Mouse (Mus musculus) midbrain, embryonic 12.5 days (tissue): ENCODE results near the gene Bsdc1. TPM values are rescaled to one million over a fixed set of nuclear protein-coding genes. Genes with fewer than 3 reads are reported as not detected.
A peak's percentile ranks its signal among the peaks of the same experiment; 100 is the strongest.

ENCODE experiments used
- ATAC-seq: fragments of 200-750 bp; cut with Nextera tagmentation; 2 replicates; pipeline ENCODE4 v1.8.0; 2017; ENCODE audit warnings: low read depth, moderate TSS enrichment, moderate library complexity; ENCODE audit not compliant: low FRiP score
- H3K27ac ChIP-seq: fragments of 300-500 bp; sonication (generic); replicated peaks from 2 replicates; pipeline ENCODE4 v1.5.1; 2016; ENCODE audit warnings: mild to moderate bottlenecking
- H3K27me3 ChIP-seq: fragments of 300-500 bp; sonication (generic); 2 replicates; pipeline ENCODE4 v1.6.1; 2016; ENCODE audit warnings: mild to moderate bottlenecking
- H3K36me3 ChIP-seq: fragments of 300-500 bp; sonication (generic); 2 replicates; pipeline ENCODE4 v1.6.1; 2016
- H3K4me1 ChIP-seq: fragments of 300-500 bp; sonication (generic); 2 replicates; pipeline ENCODE4 v1.6.1; 2016
- H3K4me2 ChIP-seq: fragments of 300-500 bp; sonication (generic); replicated peaks from 2 replicates; pipeline ENCODE4 v1.6.1; 2016; ENCODE audit warnings: mild to moderate bottlenecking, moderate library complexity
- H3K4me3 ChIP-seq: fragments of 300-500 bp; sonication (generic); 2 replicates; pipeline ENCODE4 v1.5.1; 2016; ENCODE audit warnings: mild to moderate bottlenecking
- H3K9ac ChIP-seq: fragments of 300-500 bp; sonication (generic); replicated peaks from 2 replicates; pipeline ENCODE4 v1.6.1; 2016; ENCODE audit warnings: mild to moderate bottlenecking, moderate library complexity
- H3K9me3 ChIP-seq: fragments of 300-500 bp; sonication (generic); 2 replicates; pipeline ENCODE4 v1.6.1; 2016; ENCODE audit warnings: mild to moderate bottlenecking
- WGBS: fragments of 180-500 bp; shearing (Covaris S2); methylation state at CpG from one replicate; pipeline ENCODE4 v1.1.7; 2016; 5-methylcytosine and 5-hydroxymethylcytosine counted together
- polyA plus RNA-seq: library from polyadenylated mRNA; unstranded; fragments of >200 nt; fragmentation: Nextera tagmentation; extraction: Ambion mirVana; gene quantifications from 2 replicates; pipeline ENCODE4 v1.2.1, GENCODE M21; 2016

Bsdc1 gene
- polyA plus RNA-seq, 1 experiment from 2014 or later = 31.9 TPM

DNA sequence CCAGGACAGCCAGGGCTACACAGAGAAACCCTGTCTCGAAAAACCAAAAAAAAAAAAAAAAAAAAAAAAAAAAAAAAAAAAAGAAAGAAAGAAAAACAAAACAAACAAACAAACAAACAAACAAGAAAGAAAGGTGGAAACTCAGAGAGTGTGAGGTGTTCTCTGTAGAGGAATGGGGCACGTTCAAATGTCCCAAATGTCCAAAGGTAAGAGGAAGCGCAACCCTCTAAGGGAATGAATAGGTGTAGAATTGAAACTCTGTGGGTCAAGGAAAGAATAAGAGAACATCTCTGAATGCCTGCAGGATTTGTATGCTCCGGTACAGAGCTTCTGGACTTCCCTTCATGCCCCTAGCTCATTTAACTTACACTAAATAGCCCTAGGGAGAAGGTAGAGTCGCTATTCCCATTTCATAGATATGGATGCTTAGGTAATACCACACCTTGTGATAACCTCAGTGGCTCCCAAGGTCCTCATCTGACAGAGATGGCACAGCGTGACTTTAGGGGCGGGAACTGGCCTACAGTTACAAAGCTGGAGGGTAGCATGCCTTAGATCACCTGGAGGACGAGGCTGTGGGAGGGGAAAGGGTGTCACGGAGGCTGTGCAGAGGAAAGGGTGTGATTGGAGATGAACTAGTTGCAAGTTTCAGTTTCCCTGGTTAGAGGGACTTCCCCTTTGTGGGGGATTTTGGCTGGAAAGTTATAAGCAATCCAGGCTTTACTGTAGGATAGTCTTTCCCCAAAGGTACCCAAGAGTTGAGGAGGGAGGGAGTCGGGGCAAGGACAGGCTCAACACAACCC is 46.3 kb downstream of the Bsdc1 start:
- WGBS = 72% methylated on average over 9 of the region's 10 CpGs
- Histone ChIP-seq H3K9me3 (no peaks in the 10 kb centered on the region), H3K4me3 (no peak overlapping the region), H3K27me3 (no peaks in the 10 kb centered on the region), H3K4me1 (peaks cover 34% of the 10 kb centered on the region), H3K9ac (no peak overlapping the region), H3K36me3 (no peaks in the 10 kb centered on the region), H3K4me2 (no peak overlapping the region), H3K27ac (no peak overlapping the region)
- no peak for ATAC-seq

- 77% methylated on average over 3 of the region's 3 CpGs for WGBS
- no peak overlapping the region for H3K4me2 ChIP-seq
- no peak overlapping the region for H3K4me3 ChIP-seq
- H3K27ac ChIP-seq = no peak overlapping the region
- peaks cover 40% of the 10 kb centered on the region for H3K4me1 ChIP-seq
- no peak for ATAC-seq
- no peak overlapping the region for H3K9ac ChIP-seq
- no peaks in the 10 kb centered on the region for H3K27me3 ChIP-seq
- H3K36me3 ChIP-seq = no peaks in the 10 kb centered on the region
- H3K9me3 ChIP-seq = no peaks in the 10 kb centered on the region
These were observed 46.8 kb downstream of the Bsdc1 start for GRCm38 (mm10) chr4:129508237-129508515.

GRCm38 (mm10) chr4:129508834-129509600 is 47.6 kb downstream of the Bsdc1 start:
- Histone ChIP-seq H3K27ac (peak overlapping the region; percentile 15; the same call in 1 of the 2 replicates), H3K4me2 (no peak overlapping the region), H3K9ac (no peak overlapping the region), H3K36me3 (no peaks in the 10 kb centered on the region), H3K27me3 (no peaks in the 10 kb centered on the region), H3K4me1 (peaks cover 41% of the 10 kb centered on the region), H3K4me3 (no peak overlapping the region), H3K9me3 (no peaks in the 10 kb centered on the region)
- ATAC-seq = no peak
- 61% methylated on average over 14 of the region's 15 CpGs for WGBS

DNA sequence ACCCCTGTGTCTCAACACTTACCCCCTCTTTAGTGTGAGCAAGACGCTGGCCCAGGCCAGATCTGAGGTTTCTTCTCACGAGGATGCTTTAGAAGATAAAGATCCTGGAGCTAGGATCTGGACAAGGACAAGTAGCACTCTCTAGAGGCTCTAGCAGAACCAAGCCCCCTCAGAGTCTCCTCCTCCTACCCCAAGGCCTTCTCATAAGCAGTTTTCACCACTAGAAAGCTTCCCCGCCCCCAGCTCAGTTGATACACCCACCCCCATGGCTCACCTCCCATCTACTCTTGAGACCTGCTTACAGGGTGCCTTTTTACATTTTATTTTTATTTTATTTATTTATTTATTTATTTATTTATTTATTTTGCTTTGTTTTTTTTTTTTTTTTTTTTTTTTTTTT is 48.3 kb downstream of the Bsdc1 start:
- no peaks in the 10 kb centered on the region for H3K27me3 ChIP-seq
- H3K4me2 ChIP-seq = no peak overlapping the region
- H3K4me3 ChIP-seq = no peak overlapping the region
- peaks cover 41% of the 10 kb centered on the region for H3K4me1 ChIP-seq
- H3K9ac ChIP-seq = no peak overlapping the region
- H3K27ac ChIP-seq = 0 out of 2 replicates have a peak overlapping the region, but pooled peaks have one; percentile 15
- H3K9me3 ChIP-seq = no peaks in the 10 kb centered on the region
- 66% methylated on average over 3 of the region's 3 CpGs for WGBS
- ATAC-seq = no peak
- no peaks in the 10 kb centered on the region for H3K36me3 ChIP-seq

DNA sequence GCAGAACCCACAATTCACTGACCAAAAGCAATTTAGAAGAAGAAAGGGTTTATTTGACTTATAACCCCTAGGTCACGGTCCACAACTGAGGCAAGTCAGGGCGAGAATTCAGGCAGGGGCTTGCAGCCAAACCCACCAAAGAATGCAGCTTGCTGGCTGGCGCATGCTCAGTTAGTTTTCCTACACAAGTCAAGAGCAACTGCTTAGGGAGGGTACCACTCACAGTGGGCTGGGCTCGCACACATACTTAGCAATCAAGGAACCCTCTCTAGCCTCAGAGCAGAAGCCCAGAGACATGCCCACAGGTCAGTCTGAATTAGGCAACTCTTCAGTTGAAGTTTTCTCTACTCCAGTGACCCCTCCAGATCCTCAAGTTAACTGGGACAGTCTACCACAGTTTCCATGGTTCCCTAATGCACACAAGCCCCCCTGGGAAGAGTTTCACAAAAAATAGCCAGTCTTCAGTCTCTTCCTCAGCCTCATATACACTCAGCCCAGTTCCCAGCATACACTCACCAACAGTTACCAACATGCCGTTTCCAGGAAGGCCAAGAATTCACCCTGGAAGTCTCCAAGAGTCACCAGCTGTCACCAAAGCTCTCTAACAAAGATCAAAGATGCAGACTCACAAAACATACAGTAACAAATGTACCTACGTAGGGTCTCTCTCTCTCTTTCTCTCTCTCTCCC is 49.5 kb downstream of the Bsdc1 start:
- H3K4me2 ChIP-seq = peak overlapping the region; percentile 12; the same call in 1 of the 2 replicates

DNA sequence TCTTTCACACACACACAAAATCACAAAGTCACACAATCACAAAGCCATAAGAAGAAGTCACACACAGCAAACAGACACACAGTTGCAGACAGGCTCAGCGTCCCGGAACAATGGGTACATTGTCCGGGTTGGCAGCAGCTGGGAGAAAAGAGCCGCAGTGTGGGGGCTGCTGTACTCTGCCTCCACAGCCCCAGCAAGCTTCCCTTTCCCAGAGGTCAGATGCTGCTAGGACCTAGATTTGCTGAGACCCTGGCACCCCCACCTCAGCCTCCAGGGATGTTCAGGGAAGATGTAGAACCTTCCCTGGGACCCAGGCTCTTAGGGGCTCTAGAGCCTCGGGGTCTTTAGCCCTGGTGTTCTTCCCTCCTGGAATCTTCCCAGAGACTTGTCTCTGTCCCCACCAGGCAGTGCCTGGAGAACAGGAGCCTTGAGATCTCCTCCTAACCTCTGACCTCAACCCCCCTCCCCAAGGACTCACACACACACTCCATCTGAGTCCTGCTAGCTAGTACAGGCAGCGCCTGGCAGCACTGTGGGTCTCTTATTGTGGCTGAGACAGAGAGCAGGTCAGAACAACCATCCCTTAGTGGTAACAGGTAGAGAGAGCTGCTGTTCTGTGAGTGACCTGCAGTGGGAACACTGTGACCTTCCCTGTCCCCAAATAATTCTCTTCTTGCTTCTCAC is 50.2 kb downstream of the Bsdc1 start:
- Histone ChIP-seq H3K9me3 (no peaks in the 10 kb centered on the region), H3K9ac (peak overlapping the region; percentile 37), H3K27ac (peak overlapping the region; percentile 67), H3K4me3 (no peak overlapping the region), H3K4me2 (peak overlapping the region; percentile 12; the same call in 1 of the 2 replicates), H3K4me1 (peaks cover 56% of the 10 kb centered on the region), H3K36me3 (peaks cover 16% of the 10 kb centered on the region), H3K27me3 (no peaks in the 10 kb centered on the region)
- 9% methylated on average over 6 of the region's 6 CpGs for WGBS
- ATAC-seq = peak; percentile 19; the same call in 1 of the 2 replicates

More for the DNA sequence above, 49.5 kb downstream of the Bsdc1 start:
- H3K9ac ChIP-seq = peak overlapping the region; percentile 37; the same call in 1 of the 2 replicates
- no peak for ATAC-seq
- H3K27me3 ChIP-seq = no peaks in the 10 kb centered on the region
- H3K4me1 ChIP-seq = peaks cover 51% of the 10 kb centered on the region
- no peak overlapping the region for H3K4me3 ChIP-seq
- H3K9me3 ChIP-seq = no peaks in the 10 kb centered on the region
- 38% methylated on average over 6 of the region's 6 CpGs for WGBS
- peaks cover 10% of the 10 kb centered on the region for H3K36me3 ChIP-seq
- peak overlapping the region; percentile 67 for H3K27ac ChIP-seq

- WGBS = 6% methylated on average over 37 of the region's 47 CpGs
- peaks cover 60% of the 10 kb centered on the region for H3K4me1 ChIP-seq
These were observed 51.8 kb downstream of the Bsdc1 start, which contains the start of gene Marcksl1 for GRCm38 (mm10) chr4:129513086-129513767. TSS of gene Marcksl1 (plus strand) at chr4:129513581.

GRCm38 (mm10) chr4:129513891-129514290 is 52.5 kb downstream of the Bsdc1 start:
- WGBS = under 1% methylated on average over 42 of the region's 57 CpGs
- Histone ChIP-seq H3K9me3 (no peaks in the 10 kb centered on the region), H3K27ac (peak overlapping the region; percentile 98), H3K4me2 (peak overlapping the region; percentile 89), H3K36me3 (peaks cover 39% of the 10 kb centered on the region), H3K27me3 (no peaks in the 10 kb centered on the region), H3K4me1 (peaks cover 58% of the 10 kb centered on the region), H3K9ac (peak overlapping the region; percentile 100), H3K4me3 (peak overlapping the region; percentile 94)
- ATAC-seq = peak; percentile 25; the same call in 1 of the 2 replicates

More at GRCm38 (mm10) chr4:129513086-129513767, 51.8 kb downstream of the Bsdc1 start, which contains the start of gene Marcksl1:
- Histone ChIP-seq H3K9ac (peak within 1 kb of the TSS; percentile 100), H3K27ac (peak within 1 kb of the TSS; percentile 98), H3K4me3 (peak within 1 kb of the TSS; percentile 94), H3K27me3 (no peaks in the 10 kb centered on the region), H3K36me3 (peaks cover 33% of the 10 kb centered on the region), H3K9me3 (no peaks in the 10 kb centered on the region), H3K4me2 (peak within 1 kb of the TSS; percentile 89)
- peak; percentile 85 for ATAC-seq

GRCm38 (mm10) chr4:129514300-129514898 is 53.0 kb downstream of the Bsdc1 start:
- peak overlapping the region; percentile 94 for H3K4me3 ChIP-seq
- peak overlapping the region; percentile 89 for H3K4me2 ChIP-seq
- peaks cover 40% of the 10 kb centered on the region for H3K36me3 ChIP-seq
- H3K9me3 ChIP-seq = no peaks in the 10 kb centered on the region
- no peaks in the 10 kb centered on the region for H3K27me3 ChIP-seq
- ATAC-seq = peak; percentile 16
- peak overlapping the region; percentile 100 for H3K9ac ChIP-seq
- H3K4me1 ChIP-seq = peaks cover 53% of the 10 kb centered on the region
- WGBS = under 1% methylated on average over 35 of the region's 35 CpGs
- H3K27ac ChIP-seq = peak overlapping the region; percentile 98

- Histone ChIP-seq H3K4me3 (peak overlapping the region; percentile 1; the same call in 1 of the 2 replicates), H3K9me3 (no peaks in the 10 kb centered on the region), H3K4me2 (no peak overlapping the region), H3K27me3 (no peaks in the 10 kb centered on the region), H3K36me3 (peaks cover 62% of the 10 kb centered on the region), H3K27ac (peak overlapping the region; percentile 30), H3K4me1 (peaks cover 33% of the 10 kb centered on the region), H3K9ac (no peak overlapping the region; the same call in 1 of the 2 replicates)
- no peak for ATAC-seq
- WGBS = 58% methylated on average over 2 of the region's 2 CpGs
These were observed 55.5 kb downstream of the Bsdc1 start for GRCm38 (mm10) chr4:129516925-129517324.
